Mouse (Mus musculus) right cerebral cortex, adult 2 months (tissue): ENCODE measurements around the gene Hps3.

Source experiments
- DNase-seq, 2 experiments: peaks; one replicate each; pipeline ENCODE4 v3.0.0; 2021 to 2022; ENCODE audit warnings: low spot score in 2 of 2

The Hps3 gene

DNA sequence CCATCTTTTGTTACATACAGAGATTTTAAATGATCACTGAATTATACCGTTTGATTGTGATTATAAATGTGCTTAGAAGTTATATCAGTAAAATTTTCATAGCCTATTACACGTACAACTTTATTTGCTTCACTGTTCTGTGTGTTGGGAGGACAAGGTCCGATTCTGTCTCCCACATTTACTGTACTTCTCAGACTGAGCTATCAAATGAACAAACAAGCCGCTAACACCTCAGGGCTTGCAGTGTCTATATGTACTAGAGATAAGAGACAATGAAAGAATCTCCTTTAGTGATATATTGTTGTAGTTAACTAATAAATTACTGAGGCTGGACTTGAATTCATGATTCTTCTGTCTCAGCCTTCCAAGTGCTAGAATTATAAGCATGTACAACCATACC is 27.8 kb downstream of the Hps3 start:
- no peak for DNase-seq

DNA sequence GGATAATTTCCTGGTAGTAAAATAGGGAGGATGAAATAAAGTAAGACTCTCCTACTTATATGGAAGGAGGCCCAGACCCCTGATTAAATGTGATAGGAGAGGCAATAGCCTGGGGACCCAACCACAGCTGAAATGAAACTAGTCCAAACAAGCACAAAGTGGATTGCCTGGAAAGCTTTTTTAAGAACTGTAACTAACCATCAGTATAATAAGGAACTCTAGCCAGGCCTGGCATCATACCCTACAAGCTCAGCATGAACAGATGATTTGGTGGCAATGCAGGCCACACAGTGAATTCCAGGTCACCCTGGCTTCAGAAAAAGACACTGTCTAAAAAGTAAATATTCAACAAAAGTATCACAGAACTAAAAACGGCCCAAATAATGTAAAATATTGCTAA is 29.5 kb downstream of the Hps3 start:
- DNase-seq: no peak

DNA sequence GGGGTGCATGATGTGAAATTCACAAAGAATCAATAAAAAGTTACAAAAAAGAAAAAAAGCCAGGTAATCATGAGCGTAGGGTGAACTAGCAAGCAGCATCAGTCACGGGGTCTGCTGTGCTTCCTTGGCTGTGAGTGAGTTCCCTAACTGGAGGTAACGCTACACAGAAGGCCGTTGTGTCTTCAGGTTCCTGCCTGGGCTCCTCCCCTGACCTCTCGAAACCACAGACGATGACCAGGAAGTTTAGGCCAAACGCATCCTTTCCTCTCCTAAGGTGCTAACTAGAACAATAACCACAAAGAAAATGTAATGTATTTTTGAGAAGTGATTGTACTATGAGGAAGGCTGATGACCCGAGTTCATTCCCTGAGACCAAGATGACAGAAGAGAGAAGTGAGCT is 30.7 kb downstream of the Hps3 start:
- DNase-seq: no peak

DNA sequence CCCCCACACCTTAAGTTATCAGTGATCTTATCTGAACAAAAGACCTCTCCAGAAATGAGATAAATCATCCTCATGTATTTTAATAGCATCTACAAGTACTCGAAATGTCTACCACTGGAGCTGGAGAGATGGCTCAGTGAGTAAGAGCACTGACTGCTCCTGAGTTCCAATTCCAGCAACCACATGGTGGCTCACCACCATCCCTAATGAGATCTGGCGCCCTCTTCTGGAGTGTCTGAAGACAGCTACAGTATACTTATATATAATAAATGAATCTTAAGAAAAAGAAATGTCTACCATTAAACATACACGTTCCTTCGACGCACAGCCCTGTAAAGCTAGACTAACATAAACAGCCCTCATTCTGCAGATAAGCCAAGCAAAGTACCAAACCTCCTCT is 32.3 kb downstream of the Hps3 start:
- DNase-seq: peak; percentile 15 to 18

DNA sequence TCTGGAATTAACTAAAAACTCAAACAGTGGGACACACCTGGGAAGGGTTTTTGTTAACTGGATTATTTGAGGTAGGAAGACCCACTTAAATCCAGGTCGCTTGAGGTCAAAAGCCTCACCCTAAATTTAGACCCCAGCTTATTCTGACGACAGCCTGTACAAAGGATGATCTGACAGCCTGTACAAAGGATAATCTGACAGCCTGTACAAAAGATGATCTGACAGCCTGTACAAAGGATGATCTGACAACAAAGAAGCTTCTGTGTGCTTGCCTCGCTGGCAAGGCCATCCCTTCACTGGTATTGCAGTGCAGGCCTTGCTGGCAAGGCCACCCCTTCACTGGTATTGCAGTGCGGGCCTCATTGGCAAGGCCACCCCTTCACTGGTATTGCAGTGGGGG is 34.3 kb downstream of the Hps3 start:
- no peak for DNase-seq

- DNase-seq: peak; percentile 13 to 34
These were observed 35.6 kb downstream of the Hps3 start for GRCm38 (mm10) chr3:19999551-19999950.

DNA sequence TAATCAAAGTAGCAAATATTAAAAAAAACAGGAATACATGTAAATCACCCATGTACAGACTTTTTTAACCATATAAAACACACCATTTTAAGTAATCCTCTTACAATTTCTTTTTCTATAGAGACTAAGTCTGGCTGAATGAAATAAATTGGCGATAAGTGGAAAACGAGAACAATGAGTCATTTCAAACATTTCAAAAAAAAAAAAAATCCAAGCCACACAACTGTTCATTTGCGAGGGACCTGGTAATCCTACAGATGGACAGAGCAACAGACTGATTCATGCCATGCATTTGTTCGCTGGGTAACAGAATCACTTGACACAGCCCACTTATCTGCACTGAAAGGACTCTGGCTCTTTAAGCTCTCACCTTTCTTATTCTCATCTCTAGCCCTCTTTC is 42.7 kb downstream of the Hps3 start:
- no peak for DNase-seq

- no peak for DNase-seq
These were observed 45.1 kb downstream of the Hps3 start for GRCm38 (mm10) chr3:19990031-19990430.

GRCm38 (mm10) chr3:19986123-19986522 is 49.0 kb downstream of the Hps3 start:
- no peak for DNase-seq

DNA sequence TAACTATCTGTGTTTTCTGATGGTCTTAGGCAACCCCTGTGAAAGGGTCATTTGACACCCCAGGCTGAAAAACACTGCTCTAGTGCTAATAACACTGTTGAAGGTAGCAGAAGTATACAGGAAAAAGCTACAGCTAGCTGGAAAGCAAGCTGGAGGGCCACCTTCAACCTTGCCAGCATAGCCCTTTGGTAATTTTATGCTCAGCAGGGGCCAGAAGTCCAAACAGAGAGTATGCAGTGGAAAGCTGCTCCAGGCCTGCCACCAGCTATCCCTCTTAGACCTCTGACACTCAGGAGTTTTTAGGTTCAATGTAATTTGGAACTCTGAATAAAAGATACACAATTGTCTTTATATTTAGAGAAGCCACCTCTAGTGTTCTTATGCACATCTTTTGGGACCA is 52.3 kb downstream of the Hps3 start:
- no peak for DNase-seq

- no peak for DNase-seq
These were observed 54.0 kb downstream of the Hps3 start for GRCm38 (mm10) chr3:19981156-19981555.

DNA sequence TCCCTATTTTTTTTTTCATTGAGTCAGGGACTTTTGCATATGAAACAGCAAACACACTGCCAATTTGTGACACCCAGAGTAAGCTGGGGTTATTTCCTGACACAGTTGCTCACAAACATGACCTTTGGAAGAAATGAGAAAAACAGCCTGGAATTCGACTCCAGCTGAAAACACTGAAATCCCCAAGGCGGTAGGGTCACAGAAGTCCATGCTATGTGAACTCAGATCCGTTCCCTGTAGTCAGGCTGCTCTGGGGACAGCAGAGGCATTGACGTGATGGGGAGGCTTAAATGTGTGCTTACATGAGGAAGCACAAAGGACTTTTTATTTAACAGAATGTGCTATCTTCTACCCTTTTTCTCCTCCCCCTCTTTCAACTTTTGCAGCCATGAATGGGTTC is 56.6 kb downstream of the Hps3 start:
- DNase-seq: no peak

DNA sequence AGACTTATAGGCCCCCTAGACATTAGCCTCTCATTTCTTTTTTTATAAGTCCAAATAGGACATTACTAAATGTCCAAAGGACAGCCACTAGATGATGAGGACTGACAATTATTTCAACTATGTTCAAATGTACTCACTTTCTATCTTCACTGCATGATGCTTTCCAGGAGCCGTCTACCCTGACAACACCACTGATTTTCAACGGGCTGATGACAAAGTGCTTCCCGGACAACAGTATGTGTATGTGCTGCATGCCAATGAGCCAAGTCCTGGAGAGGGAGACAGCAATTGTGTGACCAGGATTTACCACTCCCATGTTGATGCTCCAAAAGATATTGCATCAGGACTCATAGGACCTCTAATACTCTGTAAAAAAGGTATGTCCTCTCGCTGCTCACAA is 69.0 kb downstream of the Hps3 start:
- DNase-seq: no peak

- DNase-seq: no peak
These were observed 69.9 kb downstream of the Hps3 start for GRCm38 (mm10) chr3:19965239-19965638.

- no peak for DNase-seq
These were observed 70.4 kb downstream of the Hps3 start for GRCm38 (mm10) chr3:19964625-19965188.

DNA sequence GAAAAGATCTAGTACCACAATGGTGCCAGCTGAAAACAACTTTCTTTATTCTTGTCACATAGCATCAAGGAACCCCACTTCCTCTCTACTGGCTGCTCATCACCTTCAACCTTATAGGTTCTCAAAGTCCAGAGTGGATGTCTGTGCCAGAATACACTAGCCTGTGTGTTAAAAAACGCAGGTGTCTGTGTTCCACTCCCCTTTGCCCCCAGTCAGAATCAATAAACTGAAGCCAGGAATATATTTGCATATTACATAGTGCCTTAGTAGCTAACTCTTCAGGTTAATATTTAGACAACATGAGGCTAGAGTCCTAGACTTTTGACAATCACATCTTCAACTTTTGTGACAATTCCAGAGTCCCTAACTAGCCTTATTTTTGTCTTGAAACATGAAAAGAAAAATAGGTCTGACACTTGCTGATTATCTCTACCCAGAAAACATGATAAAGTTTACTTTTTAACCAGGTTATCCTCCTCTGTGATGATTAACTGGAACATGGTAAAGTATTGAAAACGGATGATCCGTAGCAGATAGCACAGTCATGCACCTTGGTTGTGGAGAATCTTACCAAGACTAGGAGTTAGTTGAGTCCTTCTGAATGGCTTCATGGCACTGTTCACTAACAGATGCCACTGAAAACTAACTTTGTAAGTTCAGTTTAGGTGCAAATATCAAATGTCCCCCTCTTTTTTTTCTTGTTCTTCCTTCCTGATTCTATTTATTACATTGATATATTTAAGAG is 72.2 kb downstream of the Hps3 start:
- DNase-seq: no peak

DNA sequence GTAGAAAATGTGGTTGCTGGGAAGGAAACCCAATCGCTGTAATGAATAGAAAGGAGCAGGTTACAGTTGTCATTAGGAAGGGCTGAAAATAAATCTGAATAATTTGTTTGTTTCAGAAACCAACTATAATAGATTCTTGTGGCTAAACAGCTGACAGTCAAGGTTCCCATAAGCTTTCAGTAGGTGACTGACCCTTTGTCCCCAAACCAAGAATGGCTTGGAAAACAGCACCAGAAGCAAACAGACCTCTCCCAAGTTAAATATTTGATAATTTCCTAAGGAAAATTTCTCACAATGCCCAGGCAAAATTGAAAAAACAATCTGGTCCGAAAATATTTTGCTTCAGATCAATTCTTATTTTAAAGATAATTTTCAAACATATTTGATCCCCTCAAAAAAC is 73.8 kb downstream of the Hps3 start:
- DNase-seq: no peak

DNA sequence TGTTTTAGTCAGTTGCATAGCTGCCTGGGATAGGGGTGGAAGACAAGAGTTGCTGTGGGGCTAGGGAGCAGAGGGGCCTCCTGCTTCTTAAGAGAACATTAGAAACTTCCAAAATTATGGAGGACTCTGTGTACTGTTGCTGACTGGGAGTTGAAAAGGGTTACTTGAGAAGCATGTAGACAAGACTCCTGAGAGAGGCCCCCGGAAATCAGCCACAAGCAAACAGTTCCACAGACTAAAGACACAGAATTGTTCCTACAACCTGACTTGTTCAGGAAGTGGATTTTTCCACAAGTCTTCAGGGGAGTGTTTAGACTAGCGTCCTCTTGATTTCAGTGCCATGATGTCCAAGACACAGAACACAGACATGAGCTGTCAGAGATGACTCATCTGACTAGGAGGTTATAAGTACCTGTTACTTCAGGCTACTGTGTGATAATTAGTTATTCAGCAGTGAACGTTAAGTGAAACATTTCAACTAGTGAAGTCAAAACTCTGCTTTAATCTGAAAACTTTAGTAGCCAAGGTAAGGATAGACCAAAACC is 74.5 kb downstream of the Hps3 start:
- no peak for DNase-seq

GRCm38 (mm10) chr3:19958983-19959382 is 76.1 kb downstream of the Hps3 start:
- DNase-seq: no peak

GRCm38 (mm10) chr3:19958031-19958430 is 77.1 kb downstream of the Hps3 start:
- DNase-seq: no peak

GRCm38 (mm10) chr3:19956885-19957284 is 78.2 kb downstream of the Hps3 start, which contains the start of gene Cp:
TSS of gene Cp (plus strand) at chr3:19957054.
- DNase-seq: no peak

GRCm38 (mm10) chr3:19953865-19954264 is 81.2 kb downstream of the Hps3 start:
- DNase-seq: peak in 1 of 2 experiments; percentile 9

DNA sequence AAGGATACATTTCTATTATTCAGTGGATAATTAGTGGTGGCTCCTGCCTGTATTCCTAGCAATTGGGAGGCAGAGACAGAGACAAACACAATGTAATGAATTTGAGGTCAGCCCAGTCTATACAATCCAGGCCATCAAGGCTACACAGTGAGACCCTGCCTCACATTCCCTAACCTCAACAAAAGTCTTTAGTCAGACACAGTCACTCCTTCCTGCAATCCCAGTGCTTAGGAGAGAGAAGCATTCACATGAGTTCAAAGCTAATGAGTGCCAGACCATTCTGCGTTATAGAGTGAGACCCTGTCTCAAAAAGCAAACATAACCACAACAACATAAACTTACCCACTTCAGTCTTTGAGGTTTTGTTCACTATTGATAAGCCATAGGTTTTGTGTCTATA is 81.7 kb downstream of the Hps3 start:
- no peak for DNase-seq
